Mouse (Mus musculus): Measurements from ENCODE around the gene Gm12830.

GRCm38 (mm10) chr4:114900866-114901642, 79.5 kb downstream of the Gm12830 start:
- TF ChIP-seq POLR2AphosphoS2 (IDR thresholded peaks at IDR 0.05; ENCODE audit: insufficient read length, low read depth) (no peak), TCF3 (IDR thresholded peaks at IDR 0.05; ENCODE audit: insufficient read length, low read depth) (no peak), E2F4 (IDR thresholded peaks at IDR 0.05; ENCODE audit: insufficient read depth) (no peak), MAX (IDR thresholded peaks at IDR 0.05; ENCODE audit: low read depth) (no peak), POLR2A (IDR thresholded peaks at IDR 0.05; ENCODE audit: insufficient read length, low read depth) (no peak), USF1 (IDR thresholded peaks at IDR 0.05; ENCODE audit: low read depth) (no peak), TCF12 (IDR thresholded peaks at IDR 0.05; ENCODE audit: insufficient read depth, poor library complexity, severe bottlenecking) (no peak), MYOG (IDR thresholded peaks at IDR 0.05; ENCODE audit: control insufficient read depth in 1 of 3, insufficient read depth in 1 of 3, insufficient read length in 2 of 3, low read depth in 2 of 3) (no peak), MYOD1 (IDR thresholded peaks at IDR 0.05; ENCODE audit: control insufficient read depth in 1 of 3, insufficient read length in 2 of 3, low read depth in 2 of 3) (no peak), CEBPB (IDR thresholded peaks at IDR 0.05; ENCODE audit: insufficient read depth, poor library complexity, severe bottlenecking) (no peak), REST (IDR thresholded peaks at IDR 0.05; ENCODE audit: insufficient read depth, insufficient read length) (no peak)

Measured in myocyte (in vitro differentiated cells).